Mouse (Mus musculus) hindbrain, embryonic 11.5 days (tissue): Measurements from ENCODE around the gene Capn9. TPM values are rescaled to one million over a fixed set of nuclear protein-coding genes. Genes with fewer than 3 reads are reported as not detected.

Experiments used
- ATAC-seq: fragments of 200-750 bp; cut with Nextera tagmentation; 2 replicates; pipeline ENCODE4 v1.8.0; 2017; ENCODE audit warnings: mild to moderate bottlenecking, moderate TSS enrichment, moderate library complexity; ENCODE audit not compliant: low FRiP score
- DNase-seq: peaks from one replicate; pipeline ENCODE4 v3.0.0-alpha.2; 2015; ENCODE audit warnings: low spot score
- H3K27ac ChIP-seq: fragments of 300-500 bp; sonication (generic); 2 replicates; pipeline ENCODE4 v1.5.1; 2014; ENCODE audit warnings: mild to moderate bottlenecking, low read depth, low read length
- H3K27me3 ChIP-seq: fragments of 300-500 bp; sonication (generic); 2 replicates; pipeline ENCODE4 v1.6.1; 2014; ENCODE audit warnings: mild to moderate bottlenecking, low read length, moderate library complexity, mixed read lengths; ENCODE audit not compliant: control insufficient read depth, insufficient read depth
- H3K36me3 ChIP-seq: fragments of 300-500 bp; sonication (generic); 2 replicates; pipeline ENCODE4 v1.6.1; 2014; ENCODE audit warnings: mild to moderate bottlenecking, low read length, moderate library complexity, mixed read lengths; ENCODE audit not compliant: control insufficient read depth, insufficient read depth
- H3K4me1 ChIP-seq: fragments of 300-500 bp; sonication (generic); replicated peaks from 2 replicates; pipeline ENCODE4 v1.6.1; 2014; ENCODE audit warnings: low read length, mixed read lengths; ENCODE audit not compliant: control insufficient read depth, insufficient read depth
- H3K4me2 ChIP-seq: fragments of 300-500 bp; sonication (generic); replicated peaks from 2 replicates; pipeline ENCODE4 v1.6.1; 2014; ENCODE audit warnings: mild to moderate bottlenecking, low read depth, low read length
- H3K4me3 ChIP-seq: fragments of 300-500 bp; sonication (generic); 2 replicates; pipeline ENCODE4 v1.5.1; 2014; ENCODE audit warnings: low read depth, low read length
- H3K9ac ChIP-seq: fragments of 300-500 bp; sonication (generic); 2 replicates; pipeline ENCODE4 v1.6.1; 2014; ENCODE audit warnings: low read depth, low read length
- H3K9me3 ChIP-seq: fragments of 300-500 bp; sonication (generic); 2 replicates; pipeline ENCODE4 v1.6.1; 2016; ENCODE audit warnings: low read length; ENCODE audit not compliant: control insufficient read depth
- WGBS: fragments of 180-500 bp; shearing (Covaris S2); extraction: QIAGEN DNeasy Blood & Tissue Kit; methylation state at CpG from one replicate; pipeline ENCODE4 v1.1.7; 2014; 5-methylcytosine and 5-hydroxymethylcytosine counted together
- polyA plus RNA-seq: library from polyadenylated mRNA; unstranded; fragments of >200 nt; fragmentation: Nextera tagmentation; extraction: Ambion mirVana; gene quantifications from 2 replicates; pipeline ENCODE4 v1.2.1, GENCODE M21; 2014

The Capn9 gene
- polyA plus RNA-seq, 1 experiment from 2014 or later = not detected

DNA sequence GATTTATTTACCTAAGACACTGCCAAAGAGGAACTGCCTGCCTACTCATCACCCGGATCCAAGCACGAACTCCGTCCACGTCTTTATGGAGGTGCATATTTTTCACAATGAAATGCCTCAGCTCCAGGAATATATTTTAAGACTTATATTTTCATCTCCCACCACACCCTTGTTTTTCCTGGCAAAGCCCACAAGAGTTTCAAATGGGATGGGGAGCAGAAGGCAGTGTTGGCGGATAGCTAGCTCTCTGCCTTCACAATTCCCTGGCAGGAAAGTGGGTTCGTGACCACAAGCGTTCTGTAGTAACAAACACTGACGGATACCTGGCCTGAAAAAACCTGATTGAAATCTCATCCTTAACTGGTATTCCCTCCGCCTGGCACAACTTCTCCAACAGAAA, 85.9 kb downstream of the Capn9 start:
- H3K4me1 ChIP-seq = peaks cover 5% of the 10 kb centered on the region; the same call in 1 of the 2 replicates
- H3K9ac ChIP-seq = peak overlapping the region; percentile 95
- H3K36me3 ChIP-seq = no peaks in the 10 kb centered on the region
- no peaks in the 10 kb centered on the region for H3K9me3 ChIP-seq
- WGBS = 58% methylated on average over 9 of the region's 9 CpGs
- DNase-seq = no peak
- ATAC-seq = no peak
- H3K4me2 ChIP-seq = peak overlapping the region; percentile 83
- peak overlapping the region; percentile 86 for H3K4me3 ChIP-seq
- no peak overlapping the region for H3K27ac ChIP-seq
- no peaks in the 10 kb centered on the region for H3K27me3 ChIP-seq

DNA sequence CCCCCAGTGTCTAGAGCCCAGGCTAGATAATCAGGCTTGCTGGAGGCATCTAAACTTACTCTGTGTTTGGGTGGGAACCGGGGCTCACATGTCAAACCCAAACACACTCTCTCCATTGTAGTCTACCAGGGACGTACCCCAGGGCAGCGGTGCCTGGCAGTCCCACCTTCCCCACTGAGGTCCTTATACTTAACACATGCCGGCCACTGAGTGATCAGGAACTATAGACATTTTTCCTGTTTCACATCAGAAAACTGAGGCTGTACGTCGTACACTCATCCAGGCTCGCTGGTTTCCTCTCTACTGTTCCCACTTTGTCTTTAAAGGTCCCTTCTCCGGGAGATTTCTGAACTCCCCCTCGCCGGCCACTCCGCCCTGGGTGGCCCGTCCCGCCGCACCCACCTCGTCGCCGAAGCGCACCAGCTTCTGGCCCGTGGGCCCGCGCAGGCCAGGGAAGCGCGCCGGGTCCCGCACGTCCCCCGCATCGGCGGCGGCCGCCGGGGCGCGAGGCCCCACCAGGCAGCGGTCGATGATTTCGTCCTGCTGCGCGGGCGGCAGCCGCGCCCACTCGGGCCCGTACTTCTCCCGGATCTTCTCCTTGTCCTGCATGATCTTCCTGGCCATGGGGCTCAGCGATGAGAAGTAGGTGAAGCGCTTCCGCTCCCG, 86.7 kb downstream of the Capn9 start:
- peak; percentile 54 for DNase-seq
- WGBS = 0% methylated on average over 35 of the region's 49 CpGs
- peak overlapping the region; percentile 83 for H3K27ac ChIP-seq
- H3K4me3 ChIP-seq = peak overlapping the region; percentile 86
- H3K27me3 ChIP-seq = no peaks in the 10 kb centered on the region
- H3K36me3 ChIP-seq = no peaks in the 10 kb centered on the region
- peaks cover 5% of the 10 kb centered on the region; the same call in 1 of the 2 replicates for H3K4me1 ChIP-seq
- H3K9ac ChIP-seq = peak overlapping the region; percentile 95
- H3K4me2 ChIP-seq = peak overlapping the region; percentile 83
- ATAC-seq = peak; percentile 57
- no peaks in the 10 kb centered on the region for H3K9me3 ChIP-seq

- H3K36me3 ChIP-seq = no peaks in the 10 kb centered on the region
- 2% methylated on average over 56 of the region's 69 CpGs for WGBS
These were observed 87.4 kb downstream of the Capn9 start, which contains the start of gene 2310022B05Rik for GRCm38 (mm10) chr8:124663112-124663873. 2310022B05Rik (minus strand) TSS chr8:124663369.

GRCm38 (mm10) chr8:124663874-124664230, 87.9 kb downstream of the Capn9 start:
- 55% methylated on average over 4 of the region's 4 CpGs for WGBS
- Histone ChIP-seq H3K4me3 (peak overlapping the region; percentile 86), H3K27ac (peak overlapping the region; percentile 58; the same call in 1 of the 2 replicates), H3K9ac (peak overlapping the region; percentile 95; the same call in 1 of the 2 replicates), H3K4me2 (peak overlapping the region; percentile 83), H3K9me3 (no peaks in the 10 kb centered on the region), H3K4me1 (peaks cover 5% of the 10 kb centered on the region; the same call in 1 of the 2 replicates), H3K27me3 (no peaks in the 10 kb centered on the region), H3K36me3 (no peaks in the 10 kb centered on the region)
- ATAC-seq (no peak), DNase-seq (no peak)

More at GRCm38 (mm10) chr8:124663112-124663873, 87.4 kb downstream of the Capn9 start, which contains the start of gene 2310022B05Rik:
- DNase-seq = peak; percentile 89
- peak; percentile 90 for ATAC-seq
- Histone ChIP-seq H3K9me3 (no peaks in the 10 kb centered on the region), H3K27ac (peak within 1 kb of the TSS; percentile 83), H3K4me3 (peak within 1 kb of the TSS; percentile 86), H3K27me3 (no peaks in the 10 kb centered on the region), H3K4me1 (peaks cover 5% of the 10 kb centered on the region; the same call in 1 of the 2 replicates), H3K9ac (peak within 1 kb of the TSS; percentile 95), H3K4me2 (peak within 1 kb of the TSS; percentile 83)

- DNase-seq (no peak), ATAC-seq (no peak)
- Histone ChIP-seq H3K9me3 (no peaks in the 10 kb centered on the region), H3K27ac (no peak overlapping the region), H3K4me3 (no peak overlapping the region), H3K4me1 (peaks cover 5% of the 10 kb centered on the region; the same call in 1 of the 2 replicates), H3K27me3 (no peaks in the 10 kb centered on the region), H3K36me3 (no peaks in the 10 kb centered on the region), H3K4me2 (no peak overlapping the region), H3K9ac (no peak overlapping the region)
- 79% methylated on average over 3 of the region's 3 CpGs for WGBS
These were observed 88.5 kb downstream of the Capn9 start for GRCm38 (mm10) chr8:124664414-124664813.

Other genes with a start within 250 kb of the Capn9 start
- gene Pgbd5, start 136.5 kb upstream of the Capn9 start, polyA plus RNA-seq = 5.0 and 5.3 TPM in 2 replicates
- 35.8 and 39.5 TPM in 2 replicates for gene Cog2, start 55.3 kb upstream of the Capn9 start, polyA plus RNA-seq
- gene Agt, start 6.4 kb upstream of the Capn9 start, polyA plus RNA-seq = 0.14 and 0.15 TPM in 2 replicates
- 19.6 and 22.6 TPM in 2 replicates for gene 2310022B05Rik, start 87.3 kb downstream of the Capn9 start, polyA plus RNA-seq
- gene Ttc13, start 145.9 kb downstream of the Capn9 start, polyA plus RNA-seq = 59.0 and 59.1 TPM in 2 replicates
- 32.2 and 34.0 TPM in 2 replicates for gene Arv1, start 146.0 kb downstream of the Capn9 start, polyA plus RNA-seq
- 3.9 and 4.3 TPM in 2 replicates for gene Fam89a, start 175.7 kb downstream of the Capn9 start, polyA plus RNA-seq
- gene Trim67, start 217.0 kb downstream of the Capn9 start, polyA plus RNA-seq = 6.5 and 7.3 TPM in 2 replicates